Mouse (Mus musculus): ENCODE results near the gene Ankrd63. TPM values are rescaled to one million over a fixed set of nuclear protein-coding genes. Genes with fewer than 3 reads are reported as not detected.

Gene Ankrd63
- polyA plus RNA-seq, 1 experiment from 2014 or later: not detected

DNA sequence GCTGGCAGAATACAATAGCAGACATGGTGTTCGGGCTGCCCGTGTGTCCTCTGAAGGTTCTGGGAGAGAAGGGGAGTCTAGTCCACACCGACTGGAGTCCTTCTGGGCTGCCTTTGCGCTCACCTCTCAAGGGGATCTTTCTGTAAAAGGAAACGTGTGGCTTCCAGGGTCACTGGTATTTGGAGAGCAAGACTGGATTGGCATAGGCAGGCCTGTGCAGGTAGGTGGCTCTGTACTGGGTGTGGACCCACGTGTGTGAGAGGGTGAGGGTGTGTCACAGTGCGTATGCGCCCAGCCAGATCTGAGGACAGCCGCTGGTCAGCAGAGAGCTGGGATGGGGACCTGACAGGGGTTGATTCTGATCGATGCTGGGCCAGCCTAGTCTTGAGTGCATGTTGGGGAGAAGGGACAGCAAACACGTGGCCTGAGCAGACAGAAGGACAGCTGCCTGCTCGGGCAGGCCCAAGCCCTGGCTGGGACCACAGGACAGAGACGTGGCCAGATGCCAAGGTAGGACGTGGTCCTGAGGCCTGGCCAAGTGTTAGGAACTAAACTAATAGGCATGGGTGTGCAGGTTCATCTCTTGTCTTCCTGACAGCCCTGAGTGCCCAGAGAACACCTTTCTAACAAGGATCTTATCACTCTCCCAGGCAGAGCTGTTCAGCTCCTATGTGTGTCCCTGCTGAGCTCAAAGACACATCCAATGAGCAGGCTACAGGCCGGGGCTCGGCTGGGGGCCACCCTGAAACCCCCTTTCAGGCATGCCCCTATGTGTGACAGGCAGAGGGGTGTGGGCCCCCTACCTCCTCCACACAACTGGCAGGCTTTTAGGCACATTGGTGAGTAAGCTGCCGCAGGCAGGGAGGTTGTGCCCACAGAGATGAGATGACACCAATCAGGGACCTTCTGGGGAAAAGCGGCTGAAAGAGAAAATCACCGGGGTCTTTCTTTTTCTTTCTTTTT, 39.7 kb downstream of the Ankrd63 start:
- peak; percentile 33; the same call in 1 of the 2 replicates for ATAC-seq (ENCODE audit: low FRiP score)
- no peaks in the 10 kb centered on the region for H3K36me3 ChIP-seq (ENCODE audit: control insufficient read depth, insufficient read depth, low read length)
- peaks cover 20% of the 10 kb centered on the region for H3K27me3 ChIP-seq (ENCODE audit: control insufficient read depth, insufficient read depth, low read length)
- WGBS: 46% methylated on average over 19 of the region's 19 CpGs
- H3K9me3 ChIP-seq (ENCODE audit: control insufficient read depth, low read length): no peaks in the 10 kb centered on the region
- H3K4me2 ChIP-seq (replicated peaks; ENCODE audit: low read depth, low read length): peak overlapping the region; percentile 61
- no peak overlapping the region for H3K9ac ChIP-seq (ENCODE audit: low read depth, low read length)
- peak; percentile 31 for DNase-seq (ENCODE audit: low spot score)
- H3K27ac ChIP-seq (ENCODE audit: low read depth, low read length): no peak overlapping the region
- H3K4me3 ChIP-seq (ENCODE audit: low read depth, low read length): peak overlapping the region; percentile 33; the same call in 1 of the 2 replicates
- H3K4me1 ChIP-seq (replicated peaks; ENCODE audit: control insufficient read depth, insufficient read depth, low read length): peaks cover 5% of the 10 kb centered on the region; the same call in 1 of the 2 replicates

DNA sequence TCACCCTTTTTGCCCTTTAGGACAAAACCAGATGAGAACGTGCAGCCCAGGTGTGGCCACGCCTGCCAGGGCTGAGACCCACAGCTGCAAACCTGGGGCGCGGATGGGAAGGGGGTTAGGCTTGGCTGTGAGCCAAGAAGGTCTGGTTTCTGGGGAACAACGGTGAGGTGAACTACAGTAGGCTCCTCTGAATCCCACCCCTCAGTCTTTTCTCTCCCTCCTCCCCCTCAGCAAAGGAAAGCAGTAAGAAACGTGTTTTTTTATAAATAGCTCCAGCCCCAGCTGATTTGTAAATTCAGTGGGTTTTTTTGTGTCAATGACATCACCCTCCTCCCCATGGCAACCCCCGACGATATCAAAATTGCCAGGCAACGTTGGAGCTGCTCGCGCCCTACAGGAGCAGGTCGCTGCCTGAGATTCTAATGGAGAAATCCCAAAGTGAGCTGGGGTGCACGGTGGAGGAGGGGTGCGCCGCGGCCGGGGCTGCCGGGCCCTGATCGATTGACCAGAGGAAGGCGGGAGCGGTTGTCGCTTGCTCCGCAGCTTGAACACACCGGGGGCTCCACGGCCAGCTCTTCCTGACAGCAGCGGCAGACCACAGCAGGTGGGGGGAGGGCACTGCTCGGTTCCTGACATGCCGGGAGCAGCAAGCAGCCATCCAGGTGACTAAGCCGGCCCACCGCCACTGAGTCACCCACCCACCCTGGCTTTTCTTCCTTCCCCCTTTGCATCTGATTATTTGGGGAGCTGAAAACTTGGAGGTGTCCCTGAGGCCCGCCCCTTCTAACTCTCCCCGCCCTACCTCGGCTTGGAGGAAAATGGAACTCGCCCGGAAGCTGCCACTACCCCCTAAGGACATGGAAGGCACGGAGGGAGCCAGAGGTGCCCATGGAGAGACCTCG, 40.6 kb downstream of the Ankrd63 start, which contains the start of gene Pak6:
Gene Pak6 (plus strand): TSS at position 402 of the 902 bp plus-strand sequence.
- WGBS: 2% methylated on average over 35 of the region's 37 CpGs
- peaks cover 5% of the 10 kb centered on the region; the same call in 1 of the 2 replicates for H3K4me1 ChIP-seq (replicated peaks; ENCODE audit: control insufficient read depth, insufficient read depth, low read length)
- H3K9me3 ChIP-seq (ENCODE audit: control insufficient read depth, low read length): no peaks in the 10 kb centered on the region
- peaks cover 20% of the 10 kb centered on the region for H3K27me3 ChIP-seq (ENCODE audit: control insufficient read depth, insufficient read depth, low read length)
- ATAC-seq (ENCODE audit: low FRiP score) (peak; percentile 38), DNase-seq (ENCODE audit: low spot score) (peak; percentile 52)
- no peaks in the 10 kb centered on the region for H3K36me3 ChIP-seq (ENCODE audit: control insufficient read depth, insufficient read depth, low read length)
- H3K9ac ChIP-seq (ENCODE audit: low read depth, low read length): peak within 1 kb of the TSS; percentile 35
- H3K27ac ChIP-seq (ENCODE audit: low read depth, low read length): no peak within 1 kb of the TSS
- H3K4me2 ChIP-seq (replicated peaks; ENCODE audit: low read depth, low read length): peak within 1 kb of the TSS; percentile 61
- peak within 1 kb of the TSS; percentile 33 for H3K4me3 ChIP-seq (ENCODE audit: low read depth, low read length)

DNA sequence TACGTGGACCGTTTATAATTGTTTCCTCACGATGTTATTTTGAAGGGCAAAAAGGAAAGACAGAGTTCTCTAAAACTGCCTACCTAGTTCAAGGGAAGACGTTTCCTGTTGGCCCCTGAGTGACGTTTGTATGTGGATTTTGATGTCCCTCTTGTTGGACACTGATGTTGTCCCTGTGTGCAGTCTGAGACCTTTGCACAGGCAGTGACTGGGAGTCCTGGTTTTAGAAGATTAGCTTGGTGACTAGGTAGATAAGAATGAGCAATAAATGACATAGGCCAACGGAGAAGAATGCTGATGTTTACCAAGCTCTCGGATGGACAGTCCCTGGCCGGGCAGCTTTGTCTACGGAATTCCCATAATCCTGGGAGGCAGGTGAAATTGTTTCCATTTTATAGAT, 41.9 kb downstream of the Ankrd63 start:
- H3K27me3 ChIP-seq (ENCODE audit: control insufficient read depth, insufficient read depth, low read length): peaks cover 20% of the 10 kb centered on the region
- no peak overlapping the region for H3K27ac ChIP-seq (ENCODE audit: low read depth, low read length)
- H3K9ac ChIP-seq (ENCODE audit: low read depth, low read length): no peak overlapping the region
- H3K4me1 ChIP-seq (replicated peaks; ENCODE audit: control insufficient read depth, insufficient read depth, low read length): peaks cover 5% of the 10 kb centered on the region; the same call in 1 of the 2 replicates
- H3K9me3 ChIP-seq (ENCODE audit: control insufficient read depth, low read length): no peaks in the 10 kb centered on the region
- H3K4me2 ChIP-seq (replicated peaks; ENCODE audit: low read depth, low read length): no peak overlapping the region
- H3K36me3 ChIP-seq (ENCODE audit: control insufficient read depth, insufficient read depth, low read length): no peaks in the 10 kb centered on the region
- WGBS: 80% methylated on average over 9 of the region's 9 CpGs
- no peak for DNase-seq (ENCODE audit: low spot score)
- no peak overlapping the region for H3K4me3 ChIP-seq (ENCODE audit: low read depth, low read length)
- ATAC-seq (ENCODE audit: low FRiP score): no peak

DNA sequence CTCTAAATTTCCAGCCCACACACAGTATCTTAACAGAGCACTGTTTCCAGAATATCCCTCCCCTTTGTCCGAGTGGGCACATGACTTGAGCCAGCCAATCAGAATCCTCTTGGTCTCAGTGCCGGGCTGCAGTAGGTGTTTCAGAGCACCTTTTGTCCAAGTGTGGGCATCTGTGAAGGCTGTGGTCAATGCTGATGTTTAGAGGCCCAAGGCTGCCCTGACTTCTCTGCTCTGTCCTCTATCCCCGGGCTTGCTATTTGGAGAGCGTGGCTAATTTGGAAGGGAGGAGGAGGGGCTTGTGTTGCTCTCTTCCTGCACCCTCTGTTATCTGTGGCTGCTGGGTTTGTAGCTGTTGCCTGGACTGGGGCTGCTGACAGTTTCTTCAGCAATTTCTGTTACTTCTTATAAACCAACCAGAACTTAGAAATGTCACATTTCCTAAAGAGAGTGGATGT, 43.7 kb downstream of the Ankrd63 start:
- Histone ChIP-seq H3K4me2 (replicated peaks; ENCODE audit: low read depth, low read length) (peak overlapping the region; percentile 52), H3K9me3 (ENCODE audit: control insufficient read depth, low read length) (no peaks in the 10 kb centered on the region), H3K4me1 (replicated peaks; ENCODE audit: control insufficient read depth, insufficient read depth, low read length) (peaks cover 5% of the 10 kb centered on the region; the same call in 1 of the 2 replicates), H3K36me3 (ENCODE audit: control insufficient read depth, insufficient read depth, low read length) (no peaks in the 10 kb centered on the region), H3K27me3 (ENCODE audit: control insufficient read depth, insufficient read depth, low read length) (peaks cover 20% of the 10 kb centered on the region), H3K27ac (ENCODE audit: low read depth, low read length) (peak overlapping the region; percentile 47; the same call in 1 of the 2 replicates), H3K9ac (ENCODE audit: low read depth, low read length) (peak overlapping the region; percentile 55), H3K4me3 (ENCODE audit: low read depth, low read length) (peak overlapping the region; percentile 26)
- WGBS: 0% methylated on average over 4 of the region's 4 CpGs
- ATAC-seq (ENCODE audit: low FRiP score): peak; percentile 79
- DNase-seq (ENCODE audit: low spot score): peak; percentile 72

DNA sequence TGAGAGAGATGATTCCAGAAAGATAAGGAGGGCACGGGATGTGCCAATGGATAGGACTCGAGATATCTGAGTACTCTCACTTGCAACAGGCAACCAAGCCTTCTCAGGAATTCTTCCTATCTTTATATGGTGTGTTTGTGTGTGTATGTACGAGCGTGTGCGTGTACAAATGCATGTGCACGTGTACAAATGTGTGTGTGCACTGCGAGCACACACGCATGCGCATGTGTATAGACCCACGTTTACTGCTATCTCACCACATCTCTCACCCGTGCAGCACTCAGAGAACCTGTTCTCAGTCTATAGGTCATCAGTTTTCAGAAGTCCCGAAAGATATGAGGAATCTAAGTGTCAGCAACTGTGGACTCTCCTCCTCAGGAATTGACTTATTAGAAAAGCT, 44.3 kb downstream of the Ankrd63 start:
- Histone ChIP-seq H3K36me3 (ENCODE audit: control insufficient read depth, insufficient read depth, low read length) (no peaks in the 10 kb centered on the region), H3K4me1 (replicated peaks; ENCODE audit: control insufficient read depth, insufficient read depth, low read length) (peaks cover 5% of the 10 kb centered on the region; the same call in 1 of the 2 replicates), H3K4me3 (ENCODE audit: low read depth, low read length) (no peak overlapping the region), H3K4me2 (replicated peaks; ENCODE audit: low read depth, low read length) (peak overlapping the region; percentile 52; the same call in 1 of the 2 replicates), H3K9ac (ENCODE audit: low read depth, low read length) (peak overlapping the region; percentile 55), H3K27ac (ENCODE audit: low read depth, low read length) (peak overlapping the region; percentile 47; the same call in 1 of the 2 replicates), H3K27me3 (ENCODE audit: control insufficient read depth, insufficient read depth, low read length) (peaks cover 20% of the 10 kb centered on the region), H3K9me3 (ENCODE audit: control insufficient read depth, low read length) (no peaks in the 10 kb centered on the region)
- ATAC-seq (ENCODE audit: low FRiP score): peak; percentile 7; the same call in 1 of the 2 replicates
- no peak for DNase-seq (ENCODE audit: low spot score)
- 86% methylated on average over 12 of the region's 12 CpGs for WGBS

DNA sequence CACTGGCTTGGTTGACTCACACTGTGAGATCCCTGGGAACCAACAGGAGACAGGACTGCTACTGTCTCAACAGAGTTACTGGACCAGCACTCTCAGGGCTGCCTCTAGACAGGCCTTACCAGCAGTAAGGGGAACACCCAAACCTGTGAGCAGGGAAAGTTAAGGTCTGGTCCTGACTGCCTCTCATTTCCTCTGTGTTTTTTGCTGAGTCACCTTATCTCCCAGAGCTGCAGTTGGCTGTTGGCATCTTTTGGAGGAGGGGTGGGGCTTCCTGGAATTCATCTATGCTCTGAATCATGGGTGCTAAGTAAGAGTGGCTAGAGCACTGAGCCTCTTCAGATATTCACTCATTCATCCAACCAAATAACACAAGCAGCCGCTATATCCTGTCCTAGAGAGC, 44.7 kb downstream of the Ankrd63 start:
- Histone ChIP-seq H3K36me3 (ENCODE audit: control insufficient read depth, insufficient read depth, low read length) (no peaks in the 10 kb centered on the region), H3K4me1 (replicated peaks; ENCODE audit: control insufficient read depth, insufficient read depth, low read length) (peaks cover 5% of the 10 kb centered on the region; the same call in 1 of the 2 replicates), H3K9me3 (ENCODE audit: control insufficient read depth, low read length) (no peaks in the 10 kb centered on the region), H3K9ac (ENCODE audit: low read depth, low read length) (no peak overlapping the region), H3K4me3 (ENCODE audit: low read depth, low read length) (no peak overlapping the region), H3K27me3 (ENCODE audit: control insufficient read depth, insufficient read depth, low read length) (peaks cover 17% of the 10 kb centered on the region), H3K4me2 (replicated peaks; ENCODE audit: low read depth, low read length) (no peak overlapping the region), H3K27ac (ENCODE audit: low read depth, low read length) (no peak overlapping the region)
- DNase-seq (ENCODE audit: low spot score) (no peak), ATAC-seq (ENCODE audit: low FRiP score) (no peak)
- 78% methylated on average over 1 of the region's 1 CpGs for WGBS

DNA sequence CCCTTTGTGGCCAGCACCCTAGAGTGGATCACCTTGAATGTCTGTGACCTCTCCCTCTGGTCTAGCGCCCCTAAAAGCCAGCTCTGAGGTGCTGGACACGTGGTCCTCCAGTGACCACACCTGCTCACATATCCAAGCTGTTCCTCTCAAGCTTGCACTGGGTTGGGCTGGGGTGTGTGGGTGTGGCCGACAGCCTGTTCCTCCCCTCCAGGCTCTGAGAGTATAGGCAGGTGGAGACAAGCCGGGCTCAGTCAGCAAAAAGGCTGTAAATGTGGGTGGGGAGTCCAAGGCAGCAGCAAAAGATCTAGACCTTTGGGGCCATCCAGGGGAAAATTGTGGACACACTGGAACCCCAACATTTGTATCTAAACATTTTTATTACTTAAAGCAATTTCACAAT, 45.3 kb downstream of the Ankrd63 start:
- no peak overlapping the region for H3K4me2 ChIP-seq (replicated peaks; ENCODE audit: low read depth, low read length)
- peaks cover 11% of the 10 kb centered on the region for H3K27me3 ChIP-seq (ENCODE audit: control insufficient read depth, insufficient read depth, low read length)
- H3K9me3 ChIP-seq (ENCODE audit: control insufficient read depth, low read length): no peaks in the 10 kb centered on the region
- DNase-seq (ENCODE audit: low spot score) (no peak), ATAC-seq (ENCODE audit: low FRiP score) (no peak)
- no peaks in the 10 kb centered on the region for H3K36me3 ChIP-seq (ENCODE audit: control insufficient read depth, insufficient read depth, low read length)
- H3K4me3 ChIP-seq (ENCODE audit: low read depth, low read length): no peak overlapping the region
- H3K4me1 ChIP-seq (replicated peaks; ENCODE audit: control insufficient read depth, insufficient read depth, low read length): peaks cover 5% of the 10 kb centered on the region; the same call in 1 of the 2 replicates
- H3K27ac ChIP-seq (ENCODE audit: low read depth, low read length): no peak overlapping the region
- 46% methylated on average over 4 of the region's 4 CpGs for WGBS
- H3K9ac ChIP-seq (ENCODE audit: low read depth, low read length): no peak overlapping the region

DNA sequence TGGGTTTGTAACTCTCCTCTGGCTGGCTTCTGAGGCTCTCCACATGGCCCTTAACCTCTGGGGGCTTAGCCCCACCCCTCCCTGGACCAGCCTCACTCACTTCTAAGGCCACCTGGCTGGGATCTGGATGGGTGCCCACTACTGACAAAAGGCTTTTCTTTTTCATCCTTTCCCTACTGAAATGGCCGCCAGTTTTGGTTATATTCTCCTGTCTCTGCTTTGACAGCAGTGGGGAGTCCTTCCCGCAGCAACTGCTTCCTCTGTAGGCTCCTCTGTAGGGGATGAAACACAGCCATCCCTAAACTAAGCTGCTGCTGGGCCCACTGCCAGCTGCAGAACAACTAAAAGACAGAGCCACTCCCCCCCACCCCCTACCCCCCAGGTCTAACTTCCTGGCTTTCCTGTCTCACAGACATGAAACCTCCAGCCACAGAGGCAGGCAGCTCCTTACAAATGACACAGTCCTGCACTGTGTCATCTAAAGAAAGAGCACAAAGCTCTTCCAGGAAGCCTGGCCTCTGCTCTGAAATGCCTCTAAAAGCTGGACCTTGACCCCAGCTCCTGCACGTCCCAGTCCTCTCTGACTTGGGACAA, 47.0 kb downstream of the Ankrd63 start:
- Histone ChIP-seq H3K4me1 (replicated peaks; ENCODE audit: control insufficient read depth, insufficient read depth, low read length) (no peaks in the 10 kb centered on the region), H3K27ac (ENCODE audit: low read depth, low read length) (no peak overlapping the region), H3K4me2 (replicated peaks; ENCODE audit: low read depth, low read length) (no peak overlapping the region), H3K9me3 (ENCODE audit: control insufficient read depth, low read length) (no peaks in the 10 kb centered on the region), H3K36me3 (ENCODE audit: control insufficient read depth, insufficient read depth, low read length) (no peaks in the 10 kb centered on the region), H3K27me3 (ENCODE audit: control insufficient read depth, insufficient read depth, low read length) (no peaks in the 10 kb centered on the region), H3K9ac (ENCODE audit: low read depth, low read length) (no peak overlapping the region), H3K4me3 (ENCODE audit: low read depth, low read length) (no peak overlapping the region)
- ATAC-seq (ENCODE audit: low FRiP score): no peak
- DNase-seq (ENCODE audit: low spot score): no peak
- WGBS: 23% methylated on average over 3 of the region's 3 CpGs

All from hindbrain, embryonic 11.5 days (tissue).